Mouse (Mus musculus): ENCODE results near the gene Nf1.

Nf1 gene

GRCm38 (mm10) chr11:79460756-79461450 lies 121.4 kb downstream of the Nf1 start:
- peak; percentile 47; the same call in 1 of the 2 replicates for ATAC-seq (ENCODE audit: low TSS enrichment)

GRCm38 (mm10) chr11:79468097-79468496 lies 128.6 kb downstream of the Nf1 start:
- ATAC-seq (ENCODE audit: low TSS enrichment), result peak; percentile 62; the same call in 1 of the 2 replicates

- no peak for ATAC-seq (ENCODE audit: low TSS enrichment)
These were observed 143.9 kb downstream of the Nf1 start for GRCm38 (mm10) chr11:79483392-79483791.

- ATAC-seq (ENCODE audit: low TSS enrichment), result no peak
These were observed 144.5 kb downstream of the Nf1 start for GRCm38 (mm10) chr11:79483876-79484528.

- no peak for ATAC-seq (ENCODE audit: low TSS enrichment)
These were observed 145.2 kb downstream of the Nf1 start for GRCm38 (mm10) chr11:79484721-79485120.

GRCm38 (mm10) chr11:79494976-79495800 lies 155.7 kb downstream of the Nf1 start:
- no peak for ATAC-seq (ENCODE audit: low TSS enrichment)

- ATAC-seq (ENCODE audit: low TSS enrichment), result peak; percentile 45; the same call in 1 of the 2 replicates
These were observed 163.4 kb downstream of the Nf1 start for GRCm38 (mm10) chr11:79502917-79503316.

GRCm38 (mm10) chr11:79503845-79504244 lies 164.4 kb downstream of the Nf1 start, which contains the start of gene Omg:
Gene Omg, minus strand, starts transcription at chr11:79504084.
- ATAC-seq (ENCODE audit: low TSS enrichment), result peak; percentile 94

GRCm38 (mm10) chr11:79504506-79504905 lies 165.0 kb downstream of the Nf1 start:
- ATAC-seq (ENCODE audit: low TSS enrichment), result no peak

GRCm38 (mm10) chr11:79511970-79512369 lies 172.5 kb downstream of the Nf1 start:
- no peak for ATAC-seq (ENCODE audit: low TSS enrichment)

GRCm38 (mm10) chr11:79515331-79515730 lies 175.8 kb downstream of the Nf1 start:
- ATAC-seq (ENCODE audit: low TSS enrichment), result no peak

- ATAC-seq (ENCODE audit: low TSS enrichment), result no peak
These were observed 176.3 kb downstream of the Nf1 start for GRCm38 (mm10) chr11:79515798-79516197.

GRCm38 (mm10) chr11:79519299-79519698 lies 179.8 kb downstream of the Nf1 start:
- ATAC-seq (ENCODE audit: low TSS enrichment), result no peak

GRCm38 (mm10) chr11:79519878-79520291 lies 180.4 kb downstream of the Nf1 start:
- ATAC-seq (ENCODE audit: low TSS enrichment), result peak; percentile 95

GRCm38 (mm10) chr11:79520772-79521171 lies 181.3 kb downstream of the Nf1 start:
- no peak for ATAC-seq (ENCODE audit: low TSS enrichment)

GRCm38 (mm10) chr11:79521930-79522329 lies 182.4 kb downstream of the Nf1 start:
- ATAC-seq (ENCODE audit: low TSS enrichment), result no peak

- no peak for ATAC-seq (ENCODE audit: low TSS enrichment)
These were observed 183.5 kb downstream of the Nf1 start for GRCm38 (mm10) chr11:79522944-79523343.

GRCm38 (mm10) chr11:79523560-79524309 lies 184.2 kb downstream of the Nf1 start, which contains the start of gene Evi2b:
Gene Evi2b, minus strand, starts transcription at chr11:79523762.
- ATAC-seq (ENCODE audit: low TSS enrichment), result no peak

- ATAC-seq (ENCODE audit: low TSS enrichment), result no peak
These were observed 184.8 kb downstream of the Nf1 start for GRCm38 (mm10) chr11:79524310-79524575.

GRCm38 (mm10) chr11:79526549-79526948 lies 187.1 kb downstream of the Nf1 start:
- ATAC-seq (ENCODE audit: low TSS enrichment), result no peak

- ATAC-seq (ENCODE audit: low TSS enrichment), result peak; percentile 47; the same call in 1 of the 2 replicates
These were observed 187.7 kb downstream of the Nf1 start for GRCm38 (mm10) chr11:79527015-79527738.
